Mouse (Mus musculus): ENCODE results near the gene Wwox. TPM values are rescaled to one million over a fixed set of nuclear protein-coding genes. Genes with fewer than 3 reads are reported as not detected.
A peak's percentile ranks its signal among the peaks of the same experiment; 100 is the strongest.

Gene Wwox
- polyA plus RNA-seq, 1 experiment: 13.5 TPM

DNA sequence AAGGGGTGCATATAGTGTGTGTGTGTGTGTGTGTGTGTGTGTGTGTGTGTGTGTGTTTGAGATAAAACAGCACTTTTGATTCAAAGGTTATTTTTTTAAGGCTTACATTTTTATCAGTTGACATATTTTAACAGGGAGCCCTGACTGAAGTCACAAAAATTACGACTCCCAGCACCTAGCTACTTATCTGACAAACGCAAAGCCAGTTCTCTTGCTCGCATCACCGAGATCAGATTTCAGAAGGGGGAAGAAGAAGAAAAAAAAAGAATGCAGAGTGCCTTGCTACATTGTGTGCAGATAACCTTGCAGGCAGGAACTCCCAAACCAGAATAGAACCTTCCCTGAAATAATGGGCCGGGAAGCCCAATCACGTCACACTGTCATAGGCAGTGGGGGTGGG, 712.0 kb downstream of the Wwox start:
- Histone ChIP-seq H3K4me1 (ENCODE audit: control insufficient read depth, insufficient read depth, low read length) (no peaks in the 10 kb centered on the region), H3K4me3 (replicated peaks; ENCODE audit: control insufficient read depth, low read depth, low read length) (no peak overlapping the region), H3K27ac (ENCODE audit: control insufficient read depth, insufficient read depth, low read depth, low read length, poor library complexity) (no peak overlapping the region)
- TF ChIP-seq POLR2A (IDR thresholded peaks at IDR 0.05; ENCODE audit: borderline replicate concordance, control insufficient read depth, low read depth, low read length): no peak
- 44% methylated on average over 6 of the region's 6 CpGs for WGBS

DNA sequence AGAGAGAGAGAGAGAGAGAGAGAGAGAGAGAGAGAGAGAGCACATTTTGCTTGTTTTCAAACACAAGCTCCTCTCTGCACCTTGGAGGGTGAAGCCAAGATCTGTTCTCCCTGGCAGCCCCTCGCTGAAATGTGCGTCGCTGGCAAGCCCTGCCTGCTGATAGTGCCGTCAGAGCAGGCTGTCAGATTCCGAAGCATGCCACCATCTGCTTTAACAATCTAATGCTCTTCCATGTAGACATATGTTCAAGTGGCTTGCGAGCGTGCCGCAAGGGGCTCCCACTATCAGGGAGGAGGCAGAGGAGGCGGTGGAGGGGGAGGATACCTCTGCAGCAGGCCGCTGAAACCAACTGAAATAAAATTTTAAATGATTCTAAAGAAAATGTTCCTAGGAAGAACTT, 714.6 kb downstream of the Wwox start:
- no peak for TF ChIP-seq CTCF (IDR thresholded peaks at IDR 0.05; ENCODE audit: control insufficient read depth, insufficient read depth, low read length)
- no peak for TF ChIP-seq POLR2A (IDR thresholded peaks at IDR 0.05; ENCODE audit: borderline replicate concordance, control insufficient read depth, low read depth, low read length)
- no peaks in the 10 kb centered on the region for H3K4me1 ChIP-seq (ENCODE audit: control insufficient read depth, insufficient read depth, low read length)
- WGBS: 81% methylated on average over 10 of the region's 10 CpGs
- H3K4me3 ChIP-seq (replicated peaks; ENCODE audit: control insufficient read depth, low read depth, low read length): no peak overlapping the region
- H3K27ac ChIP-seq (ENCODE audit: control insufficient read depth, insufficient read depth, low read depth, low read length, poor library complexity): no peak overlapping the region

DNA sequence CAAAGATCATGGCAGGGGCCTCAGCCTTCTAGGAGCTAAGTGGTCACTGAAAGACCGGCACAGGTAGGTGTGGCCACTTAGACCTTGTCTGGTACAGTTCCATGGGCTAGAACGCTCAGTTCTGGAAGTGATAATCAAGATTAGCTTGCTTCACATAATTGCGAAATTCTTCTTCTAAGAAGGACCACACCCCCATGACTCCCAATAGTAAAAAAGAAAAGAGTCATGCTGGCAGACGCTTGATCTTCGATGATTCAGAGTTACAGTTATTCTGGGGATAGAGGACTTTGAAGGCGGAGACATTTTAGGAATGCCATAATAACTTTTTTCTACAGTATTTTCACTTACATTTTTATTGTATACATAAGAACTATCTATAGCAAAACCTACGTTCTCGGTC, 716.7 kb downstream of the Wwox start:
- no peaks in the 10 kb centered on the region for H3K4me1 ChIP-seq (ENCODE audit: control insufficient read depth, insufficient read depth, low read length)
- no peak for TF ChIP-seq POLR2A (IDR thresholded peaks at IDR 0.05; ENCODE audit: borderline replicate concordance, control insufficient read depth, low read depth, low read length)
- TF ChIP-seq CTCF (IDR thresholded peaks at IDR 0.05; ENCODE audit: control insufficient read depth, insufficient read depth, low read length): no peak
- 50% methylated on average over 8 of the region's 8 CpGs for WGBS
- H3K4me3 ChIP-seq (replicated peaks; ENCODE audit: control insufficient read depth, low read depth, low read length): no peak overlapping the region
- no peak overlapping the region for H3K27ac ChIP-seq (ENCODE audit: control insufficient read depth, insufficient read depth, low read depth, low read length, poor library complexity)

GRCm38 (mm10) chr8:115157977-115158720, 718.7 kb downstream of the Wwox start:
- TF ChIP-seq POLR2A (IDR thresholded peaks at IDR 0.05; ENCODE audit: borderline replicate concordance, control insufficient read depth, low read depth, low read length) (no peak), CTCF (IDR thresholded peaks at IDR 0.05; ENCODE audit: control insufficient read depth, insufficient read depth, low read length) (no peak)
- Histone ChIP-seq H3K27ac (ENCODE audit: control insufficient read depth, insufficient read depth, low read depth, low read length, poor library complexity) (no peak overlapping the region), H3K4me1 (ENCODE audit: control insufficient read depth, insufficient read depth, low read length) (no peaks in the 10 kb centered on the region), H3K4me3 (replicated peaks; ENCODE audit: control insufficient read depth, low read depth, low read length) (no peak overlapping the region)
- WGBS: 81% methylated on average over 12 of the region's 12 CpGs

- Histone ChIP-seq H3K27ac (ENCODE audit: control insufficient read depth, insufficient read depth, low read depth, low read length, poor library complexity) (no peak overlapping the region), H3K4me1 (ENCODE audit: control insufficient read depth, insufficient read depth, low read length) (no peaks in the 10 kb centered on the region), H3K4me3 (replicated peaks; ENCODE audit: control insufficient read depth, low read depth, low read length) (no peak overlapping the region)
- no peak for TF ChIP-seq CTCF (IDR thresholded peaks at IDR 0.05; ENCODE audit: control insufficient read depth, insufficient read depth, low read length)
- no peak for TF ChIP-seq POLR2A (IDR thresholded peaks at IDR 0.05; ENCODE audit: borderline replicate concordance, control insufficient read depth, low read depth, low read length)
- 24% methylated on average over 8 of the region's 8 CpGs for WGBS
These were observed 719.3 kb downstream of the Wwox start for GRCm38 (mm10) chr8:115158721-115159111.

GRCm38 (mm10) chr8:115159208-115159607, 719.8 kb downstream of the Wwox start:
- TF ChIP-seq CTCF (IDR thresholded peaks at IDR 0.05; ENCODE audit: control insufficient read depth, insufficient read depth, low read length) (no peak), POLR2A (IDR thresholded peaks at IDR 0.05; ENCODE audit: borderline replicate concordance, control insufficient read depth, low read depth, low read length) (no peak)
- WGBS: 2% methylated on average over 18 of the region's 18 CpGs
- Histone ChIP-seq H3K27ac (ENCODE audit: control insufficient read depth, insufficient read depth, low read depth, low read length, poor library complexity) (no peak overlapping the region), H3K4me1 (ENCODE audit: control insufficient read depth, insufficient read depth, low read length) (no peaks in the 10 kb centered on the region), H3K4me3 (replicated peaks; ENCODE audit: control insufficient read depth, low read depth, low read length) (no peak overlapping the region)

DNA sequence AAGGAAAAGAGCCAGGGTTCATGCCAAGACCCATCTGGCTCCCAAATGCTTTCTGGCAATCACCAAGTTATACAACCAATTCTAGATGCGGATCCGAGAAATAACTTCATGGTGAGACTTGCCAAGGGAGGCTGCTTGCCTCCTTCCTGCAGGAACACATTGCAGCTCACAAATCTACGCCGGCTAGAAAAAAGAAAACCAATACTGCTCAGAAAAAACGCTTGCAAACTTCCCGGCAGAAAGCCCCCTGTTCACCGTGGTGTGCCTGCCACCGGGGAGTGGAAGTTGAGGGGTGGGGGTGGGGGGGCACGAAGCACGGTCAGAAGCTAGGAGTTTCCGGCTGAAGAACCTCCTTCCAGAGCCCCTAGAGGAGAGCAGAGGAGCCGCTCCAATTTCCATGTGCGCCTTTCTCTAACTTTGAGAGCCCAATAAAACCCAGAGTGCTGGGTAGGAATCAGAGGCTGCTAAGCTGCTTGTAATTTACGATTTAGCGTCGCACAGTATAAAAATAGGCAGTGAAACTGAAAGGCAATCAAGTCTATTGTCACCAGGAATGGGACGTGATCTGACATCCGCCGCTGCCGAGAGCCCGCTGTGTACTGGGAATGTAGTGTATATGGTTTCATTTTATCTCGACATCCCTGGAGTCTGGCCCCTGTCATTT, 720.4 kb downstream of the Wwox start:
- 1% methylated on average over 22 of the region's 22 CpGs for WGBS
- H3K4me1 ChIP-seq (ENCODE audit: control insufficient read depth, insufficient read depth, low read length): no peaks in the 10 kb centered on the region
- H3K4me3 ChIP-seq (replicated peaks; ENCODE audit: control insufficient read depth, low read depth, low read length): peak overlapping the region; percentile 23
- H3K27ac ChIP-seq (ENCODE audit: control insufficient read depth, insufficient read depth, low read depth, low read length, poor library complexity): no peak overlapping the region
- TF ChIP-seq POLR2A (IDR thresholded peaks at IDR 0.05; ENCODE audit: borderline replicate concordance, control insufficient read depth, low read depth, low read length) (no peak), CTCF (IDR thresholded peaks at IDR 0.05; ENCODE audit: control insufficient read depth, insufficient read depth, low read length) (no peak)

DNA sequence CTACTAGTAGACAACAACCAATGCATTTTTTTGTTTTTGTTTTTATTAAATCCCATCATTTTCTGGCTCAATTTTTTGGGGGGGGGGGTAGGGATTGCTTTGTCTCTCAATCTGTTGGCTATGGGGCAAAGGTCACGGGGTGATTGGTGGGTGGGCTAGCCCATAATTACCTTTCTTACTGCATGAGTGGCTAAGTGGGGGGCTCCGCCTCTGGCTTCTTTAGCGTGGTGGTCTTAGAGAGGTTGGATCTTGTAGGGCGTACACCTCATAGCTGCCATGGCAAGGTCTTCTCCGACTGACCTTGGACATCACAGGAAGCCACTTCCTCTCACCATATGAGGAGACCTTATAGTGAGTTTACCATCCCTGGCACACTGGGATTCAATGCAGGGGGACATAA, 721.0 kb downstream of the Wwox start:
- Histone ChIP-seq H3K27ac (ENCODE audit: control insufficient read depth, insufficient read depth, low read depth, low read length, poor library complexity) (no peak overlapping the region), H3K4me1 (ENCODE audit: control insufficient read depth, insufficient read depth, low read length) (no peaks in the 10 kb centered on the region), H3K4me3 (replicated peaks; ENCODE audit: control insufficient read depth, low read depth, low read length) (no peak overlapping the region)
- no peak for TF ChIP-seq POLR2A (IDR thresholded peaks at IDR 0.05; ENCODE audit: borderline replicate concordance, control insufficient read depth, low read depth, low read length)
- TF ChIP-seq CTCF (IDR thresholded peaks at IDR 0.05; ENCODE audit: control insufficient read depth, insufficient read depth, low read length): no peak
- 70% methylated on average over 5 of the region's 5 CpGs for WGBS
